Mouse (Mus musculus): ENCODE measurements around the gene Zgrf1.

Gene Zgrf1

GRCm38 (mm10) chr3:127642211-127642610 is 88.9 kb downstream of the Zgrf1 start:
- peaks cover 5% of the 10 kb centered on the region for H3K27me3 ChIP-seq (ENCODE audit: control insufficient read depth, insufficient read depth, low read length, poor library complexity, severe bottlenecking)
- no peak for DNase-seq (ENCODE audit: low read depth, low spot score)
- H3K36me3 ChIP-seq (ENCODE audit: control insufficient read depth, insufficient read depth, low read length, poor library complexity, severe bottlenecking): no peaks in the 10 kb centered on the region

GRCm38 (mm10) chr3:127646156-127646825 is 93.0 kb downstream of the Zgrf1 start:
- no peak for DNase-seq (ENCODE audit: low read depth, low spot score)
- no peaks in the 10 kb centered on the region for H3K27me3 ChIP-seq (ENCODE audit: control insufficient read depth, insufficient read depth, low read length, poor library complexity, severe bottlenecking)
- no peaks in the 10 kb centered on the region for H3K36me3 ChIP-seq (ENCODE audit: control insufficient read depth, insufficient read depth, low read length, poor library complexity, severe bottlenecking)

GRCm38 (mm10) chr3:127651742-127652653 is 98.7 kb downstream of the Zgrf1 start:
- DNase-seq (ENCODE audit: low read depth, low spot score): no peak
- H3K36me3 ChIP-seq (ENCODE audit: control insufficient read depth, insufficient read depth, low read length, poor library complexity, severe bottlenecking): no peaks in the 10 kb centered on the region
- H3K27me3 ChIP-seq (ENCODE audit: control insufficient read depth, insufficient read depth, low read length, poor library complexity, severe bottlenecking): no peaks in the 10 kb centered on the region

GRCm38 (mm10) chr3:127660712-127661111 is 107.4 kb downstream of the Zgrf1 start:
- Histone ChIP-seq H3K27me3 (ENCODE audit: control insufficient read depth, insufficient read depth, low read length, poor library complexity, severe bottlenecking) (no peaks in the 10 kb centered on the region), H3K36me3 (ENCODE audit: control insufficient read depth, insufficient read depth, low read length, poor library complexity, severe bottlenecking) (no peaks in the 10 kb centered on the region)
- DNase-seq (ENCODE audit: low read depth, low spot score): no peak

GRCm38 (mm10) chr3:127661646-127662531 is 108.6 kb downstream of the Zgrf1 start:
- no peak for DNase-seq (ENCODE audit: low read depth, low spot score)

More at GRCm38 (mm10) chr3:127661646-127662531, 108.6 kb downstream of the Zgrf1 start:
- H3K27me3 ChIP-seq (ENCODE audit: control insufficient read depth, insufficient read depth, low read length, poor library complexity, severe bottlenecking): no peaks in the 10 kb centered on the region
- H3K36me3 ChIP-seq (ENCODE audit: control insufficient read depth, insufficient read depth, low read length, poor library complexity, severe bottlenecking): no peaks in the 10 kb centered on the region

Measured in splenic B cell, adult 2 months (primary cell).